Mouse (Mus musculus): Measurements from ENCODE around the gene Fam187b.

GRCm38 (mm10) chr7:30968611-30969010, 5.0 kb upstream of the Fam187b start:
- TF ChIP-seq CTCF (IDR thresholded peaks at IDR 0.05; ENCODE audit: low read depth) (no peak), EP300 (IDR thresholded peaks at IDR 0.05; ENCODE audit: low read depth) (no peak)
